Mouse (Mus musculus) G1E (cell line): ENCODE measurements around the gene Dab1.

ENCODE experiments used
- CTCF ChIP-seq: IDR thresholded peaks from 2 replicates; pipeline ENCODE4 v1.5.1; 2012; ENCODE audit warnings: low read depth, low read length, inconsistent platforms, mixed read lengths
- GATA1 ChIP-seq: IDR thresholded peaks from 2 replicates; pipeline ENCODE4 v1.6.1; 2012; ENCODE audit warnings: borderline replicate concordance, low read length, inconsistent platforms, mixed read lengths
- GATA2 ChIP-seq: IDR thresholded peaks from 2 replicates; pipeline ENCODE4 v1.6.1; 2012; ENCODE audit warnings: low read depth, low read length, inconsistent platforms, borderline replicate concordance
- TAL1 ChIP-seq: conservative IDR thresholded peaks from 2 replicates; pipeline ENCODE4 v1.6.1; 2012; ENCODE audit warnings: low read depth, low read length, inconsistent platforms, mixed read lengths

- TF ChIP-seq CTCF = no peak
- no peak for TF ChIP-seq GATA2
- TF ChIP-seq TAL1 = no peak
- no peak for TF ChIP-seq GATA1
These were observed 420.4 kb downstream of the Dab1 start for GRCm38 (mm10) chr4:104039588-104039987.
